Mouse (Mus musculus): ENCODE results near the gene Col8a2.

The Col8a2 gene

DNA sequence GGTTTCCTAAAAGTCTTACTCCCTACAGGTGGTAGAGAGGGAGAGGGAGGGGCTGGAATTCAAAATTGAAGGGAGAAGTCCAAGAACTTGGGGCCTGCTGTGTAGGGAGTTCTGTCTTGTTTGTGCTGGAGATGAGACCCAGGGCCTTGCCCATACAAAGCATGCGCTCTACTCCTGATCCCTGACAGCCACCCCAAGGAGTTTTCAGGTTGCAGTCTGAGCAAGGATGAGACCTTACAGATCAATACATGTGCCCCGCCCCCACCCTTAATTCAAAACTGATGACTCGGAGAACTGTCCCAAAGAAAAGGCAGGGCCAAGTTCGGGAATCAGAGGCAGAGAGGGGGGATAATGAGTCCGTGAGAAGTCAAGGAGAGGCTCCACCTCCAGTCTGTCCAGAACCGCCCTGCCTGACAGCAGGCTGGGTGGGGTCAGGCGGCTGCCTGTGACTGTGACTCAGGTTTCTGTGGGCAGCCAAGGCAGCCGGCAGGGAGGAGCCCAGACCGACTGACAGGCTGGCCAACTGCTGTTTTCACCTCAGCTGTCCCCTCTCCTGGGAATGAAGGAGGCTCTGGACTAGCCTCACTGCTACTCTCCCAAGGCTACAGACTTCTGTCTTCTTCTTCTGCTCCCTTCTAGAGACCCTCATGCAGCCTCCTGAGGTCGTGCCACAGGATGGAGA, 25.9 kb upstream of the Col8a2 start:
- DNase-seq (ENCODE audit: low read depth in 2 of 2, low spot score in 2 of 2), result no peak

DNA sequence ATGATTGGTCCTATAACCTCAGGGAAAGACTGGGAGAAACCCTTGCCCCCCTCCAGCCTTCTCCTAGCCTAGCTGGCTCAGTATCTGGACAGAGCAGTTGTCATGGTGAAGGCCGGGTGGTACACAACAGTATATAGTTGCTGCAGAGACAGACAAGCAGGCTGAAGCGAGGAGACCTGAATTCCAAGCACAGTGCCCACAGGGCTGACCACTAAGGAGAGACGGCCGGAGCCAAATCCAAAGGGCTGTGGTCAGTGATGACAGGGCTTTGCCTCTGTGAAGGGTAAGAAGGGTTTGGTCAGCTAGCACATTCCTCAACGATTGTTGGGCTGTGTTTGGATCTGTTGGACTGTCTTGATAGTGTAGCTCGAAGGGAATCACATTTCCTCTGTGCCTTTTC, 25.3 kb upstream of the Col8a2 start:
- no peak for DNase-seq (ENCODE audit: low read depth in 2 of 2, low spot score in 2 of 2)

- DNase-seq (ENCODE audit: low read depth in 2 of 2, low spot score in 2 of 2), result no peak
These were observed 24.9 kb upstream of the Col8a2 start for GRCm38 (mm10) chr4:126261675-126262074.

GRCm38 (mm10) chr4:126262119-126262807, 24.3 kb upstream of the Col8a2 start, which contains the start of gene Trappc3:
Gene Trappc3 (plus strand): TSS chr4:126262325.
- DNase-seq (ENCODE audit: low read depth in 2 of 2, low spot score in 2 of 2), result peak; percentile 97 to 99

DNA sequence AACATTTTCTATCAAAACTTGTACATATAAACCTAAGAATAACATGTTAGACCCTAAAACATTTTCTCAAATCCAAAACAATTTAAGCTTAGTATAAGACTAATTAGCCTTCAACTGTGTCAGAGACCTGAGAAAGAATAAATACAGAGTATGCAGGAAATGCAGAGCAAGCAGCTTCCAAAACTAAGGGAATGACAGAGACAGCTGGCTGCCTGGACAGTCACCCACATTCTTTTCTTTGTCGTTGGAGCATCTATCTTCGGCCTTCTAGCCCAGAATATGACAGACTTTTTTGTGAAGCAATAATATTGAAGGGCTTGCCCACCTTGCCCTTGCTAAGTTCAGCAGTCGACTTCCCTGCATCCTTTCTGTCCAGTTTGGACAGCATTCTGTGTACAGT, 17.3 kb upstream of the Col8a2 start:
- DNase-seq (ENCODE audit: low read depth in 2 of 2, low spot score in 2 of 2), result no peak

DNA sequence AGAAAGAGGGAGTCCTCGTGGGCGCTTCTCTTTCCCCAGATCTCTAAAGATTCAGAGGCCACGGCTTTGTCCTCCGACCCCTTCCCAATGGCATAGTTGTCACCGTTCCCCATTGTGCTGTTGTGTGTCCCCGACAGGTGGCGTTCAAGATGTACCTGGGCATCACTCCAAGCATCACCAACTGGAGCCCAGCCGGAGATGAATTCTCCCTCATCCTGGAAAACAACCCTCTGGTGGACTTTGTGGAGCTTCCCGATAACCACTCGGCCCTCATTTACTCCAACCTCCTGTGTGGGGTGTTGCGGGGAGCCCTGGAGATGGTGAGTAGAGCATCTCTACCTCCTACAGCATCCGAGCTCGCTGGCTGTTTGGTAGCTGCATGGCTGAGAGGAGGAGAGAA, 12.8 kb upstream of the Col8a2 start:
- DNase-seq (ENCODE audit: low read depth in 2 of 2, low spot score in 2 of 2), result no peak

- DNase-seq (ENCODE audit: low read depth in 2 of 2, low spot score in 2 of 2), result no peak
These were observed 11.5 kb upstream of the Col8a2 start for GRCm38 (mm10) chr4:126275081-126275480.

DNA sequence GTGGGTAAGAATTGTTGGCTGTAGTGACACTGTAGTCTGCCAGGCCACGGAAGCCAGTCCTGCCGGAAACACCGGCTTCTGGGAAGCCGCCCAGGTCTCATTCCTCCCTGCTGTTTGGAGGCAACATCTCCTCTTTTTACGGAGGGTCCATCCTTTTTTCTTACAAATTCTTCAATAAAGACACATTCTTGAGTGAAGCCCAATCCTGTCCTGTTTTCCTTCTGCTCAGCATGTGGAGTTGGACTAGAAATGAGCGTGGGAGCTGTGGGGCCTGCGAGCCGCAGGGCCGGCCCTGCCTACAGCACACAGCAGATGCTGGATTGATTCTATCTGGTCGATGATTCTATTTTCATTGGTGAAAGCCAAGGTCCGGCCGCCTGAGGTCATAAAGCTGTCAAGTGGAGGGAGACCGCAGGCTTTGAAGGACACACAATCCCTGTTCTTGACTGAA, 10.9 kb upstream of the Col8a2 start:
- no peak for DNase-seq (ENCODE audit: low read depth in 2 of 2, low spot score in 2 of 2)

DNA sequence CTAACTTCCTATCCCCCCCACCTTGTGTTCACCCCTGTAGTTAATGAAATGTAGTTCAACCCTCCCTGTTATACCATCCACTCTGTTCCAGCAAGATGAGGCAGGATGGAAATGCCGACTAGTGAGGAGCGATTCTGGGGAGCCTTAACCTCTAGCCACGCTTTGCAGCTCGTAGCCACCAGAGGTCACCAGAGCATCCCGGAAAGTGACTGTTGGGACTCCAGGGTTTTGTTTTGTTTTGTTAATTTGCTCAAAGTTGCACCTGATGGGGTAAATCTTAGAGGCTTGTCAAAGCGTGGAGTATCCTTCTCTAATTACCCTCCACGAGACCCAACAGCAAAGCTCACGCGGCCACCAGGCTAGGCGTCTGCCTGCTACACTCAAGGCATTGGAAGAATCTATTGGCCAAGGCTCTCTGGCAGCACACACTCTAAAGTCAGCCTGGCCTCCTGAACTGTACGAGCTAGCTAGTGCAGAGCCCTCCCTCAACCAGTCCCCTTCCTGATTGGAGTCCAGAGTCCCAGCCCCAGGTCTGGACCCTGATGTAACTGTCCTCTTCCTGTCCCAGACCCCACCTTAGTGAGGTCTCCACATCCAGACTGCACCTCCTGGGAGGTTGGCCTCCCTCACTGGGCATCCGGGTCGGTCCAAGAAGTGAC, 8.6 kb upstream of the Col8a2 start:
- DNase-seq (ENCODE audit: low read depth in 2 of 2, low spot score in 2 of 2), result no peak

DNA sequence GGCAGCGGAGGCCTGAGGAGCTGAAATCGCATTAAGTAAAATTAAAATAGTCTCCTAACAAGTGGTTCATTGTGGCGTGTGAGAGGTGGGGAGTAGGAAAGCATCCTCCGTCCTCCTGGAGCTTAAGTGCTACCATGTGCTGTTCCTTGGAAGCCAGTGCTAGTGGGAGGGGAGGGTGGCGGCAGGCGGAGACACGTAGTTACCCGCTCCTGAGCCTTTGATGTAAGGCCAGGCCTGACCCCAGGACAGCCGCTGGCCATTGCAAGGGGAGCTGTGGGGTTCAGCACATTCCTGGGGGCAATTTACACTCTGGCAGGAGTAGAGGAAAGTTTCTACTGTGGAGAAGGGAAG, 8.1 kb upstream of the Col8a2 start:
- no peak for DNase-seq (ENCODE audit: low read depth in 2 of 2, low spot score in 2 of 2)

GRCm38 (mm10) chr4:126278961-126279360, 7.6 kb upstream of the Col8a2 start:
- no peak for DNase-seq (ENCODE audit: low read depth in 2 of 2, low spot score in 2 of 2)

DNA sequence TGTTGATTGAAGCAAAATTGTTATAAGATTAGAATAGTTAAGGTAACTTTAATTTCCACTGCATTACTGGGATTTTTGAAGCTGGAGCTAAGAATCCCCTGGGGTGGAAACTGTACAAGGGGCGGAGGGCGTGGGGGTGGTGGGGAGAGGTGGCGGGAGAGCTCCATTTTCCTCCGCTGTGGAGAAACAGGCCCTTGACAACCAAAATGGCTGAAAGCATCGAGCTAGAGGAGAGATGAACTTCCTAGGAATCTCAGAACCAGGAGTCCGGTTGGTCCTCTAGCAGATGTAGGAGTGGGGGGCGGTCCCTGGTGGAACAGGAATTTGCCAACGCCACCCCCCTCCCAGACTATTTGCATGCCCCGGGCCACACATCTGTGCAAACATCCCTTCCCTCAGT, 4.9 kb upstream of the Col8a2 start:
- DNase-seq (ENCODE audit: low read depth in 2 of 2, low spot score in 2 of 2), result no peak

- DNase-seq (ENCODE audit: low read depth in 2 of 2, low spot score in 2 of 2), result no peak
These were observed 3.0 kb upstream of the Col8a2 start for GRCm38 (mm10) chr4:126283582-126283981.

- DNase-seq (ENCODE audit: low read depth in 2 of 2, low spot score in 2 of 2), result no peak
These were observed 856 bp downstream of the Col8a2 start for GRCm38 (mm10) chr4:126287302-126287995.

GRCm38 (mm10) chr4:126288085-126288666, 1.6 kb downstream of the Col8a2 start:
- DNase-seq (ENCODE audit: low read depth in 2 of 2, low spot score in 2 of 2), result no peak

DNA sequence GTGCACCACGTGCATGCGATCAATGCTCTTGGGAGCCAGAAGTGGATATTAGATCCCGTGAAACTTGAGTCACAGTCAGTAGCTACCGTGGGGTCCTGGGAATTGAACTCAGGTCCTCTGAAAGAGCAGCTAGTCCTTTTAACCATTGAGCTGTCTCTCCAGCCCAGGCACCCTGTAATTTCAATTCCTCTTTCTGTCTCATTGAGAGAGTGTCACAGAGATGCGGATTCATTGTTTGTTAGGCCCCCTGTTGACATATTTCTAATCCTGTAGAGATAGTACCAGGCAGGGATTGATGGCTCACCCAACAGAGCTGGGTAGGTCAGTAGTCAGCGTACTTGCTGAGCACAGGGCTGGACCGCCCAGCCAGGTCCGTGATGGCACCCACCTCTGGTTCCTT, 3.7 kb downstream of the Col8a2 start:
- DNase-seq (ENCODE audit: low read depth in 2 of 2, low spot score in 2 of 2), result no peak

- DNase-seq (ENCODE audit: low read depth in 2 of 2, low spot score in 2 of 2), result no peak
These were observed 4.6 kb downstream of the Col8a2 start for GRCm38 (mm10) chr4:126291196-126291595.

DNA sequence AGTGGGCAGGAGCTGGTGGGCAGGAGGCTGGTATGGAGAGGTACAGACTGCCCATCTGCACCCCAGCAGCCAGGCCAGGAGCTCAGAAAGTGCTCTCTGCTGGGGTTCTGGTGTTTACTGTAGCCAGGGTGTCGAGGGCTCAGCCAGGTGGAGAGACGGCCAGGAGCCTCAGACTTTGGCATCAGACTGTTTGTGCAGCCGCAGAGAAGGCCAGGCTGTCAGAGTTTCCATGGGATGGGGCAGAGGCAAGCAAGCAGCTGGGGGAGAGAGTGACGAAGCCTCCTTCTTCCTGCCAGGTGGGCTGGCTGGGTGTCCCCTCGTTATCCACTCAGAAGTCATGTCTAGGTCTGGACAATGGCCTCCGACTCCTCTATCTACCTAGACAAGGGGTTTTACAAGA, 8.6 kb downstream of the Col8a2 start:
- no peak for DNase-seq (ENCODE audit: low read depth in 2 of 2, low spot score in 2 of 2)

- DNase-seq (ENCODE audit: low read depth in 2 of 2, low spot score in 2 of 2), result no peak
These were observed 9.3 kb downstream of the Col8a2 start for GRCm38 (mm10) chr4:126295937-126296336.

DNA sequence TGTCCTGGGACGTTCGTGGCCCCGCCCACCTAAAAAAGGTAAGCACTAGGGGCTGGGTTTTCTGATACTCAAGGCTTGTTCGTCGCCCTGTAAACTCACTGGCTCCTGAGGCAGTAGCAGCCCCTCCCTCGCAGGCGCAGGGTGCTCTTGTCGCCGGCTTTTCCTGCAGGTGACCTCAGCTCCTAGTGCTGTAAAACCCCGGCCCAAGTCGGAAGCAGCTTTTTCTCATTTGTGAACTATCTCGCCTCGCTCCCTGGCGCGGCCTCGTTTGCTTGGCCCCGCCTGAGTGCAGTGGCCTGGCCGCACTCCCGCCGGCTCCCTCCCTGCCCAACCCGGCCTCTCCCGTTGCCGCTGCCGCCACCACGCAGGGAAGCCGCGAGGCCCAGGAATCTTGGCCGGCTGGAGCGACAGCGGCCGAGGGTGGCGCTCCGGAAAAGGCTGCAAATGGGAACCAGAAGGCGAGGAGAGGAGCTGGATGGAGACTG, 10.1 kb downstream of the Col8a2 start:
- no peak for DNase-seq (ENCODE audit: low read depth in 2 of 2, low spot score in 2 of 2)

DNA sequence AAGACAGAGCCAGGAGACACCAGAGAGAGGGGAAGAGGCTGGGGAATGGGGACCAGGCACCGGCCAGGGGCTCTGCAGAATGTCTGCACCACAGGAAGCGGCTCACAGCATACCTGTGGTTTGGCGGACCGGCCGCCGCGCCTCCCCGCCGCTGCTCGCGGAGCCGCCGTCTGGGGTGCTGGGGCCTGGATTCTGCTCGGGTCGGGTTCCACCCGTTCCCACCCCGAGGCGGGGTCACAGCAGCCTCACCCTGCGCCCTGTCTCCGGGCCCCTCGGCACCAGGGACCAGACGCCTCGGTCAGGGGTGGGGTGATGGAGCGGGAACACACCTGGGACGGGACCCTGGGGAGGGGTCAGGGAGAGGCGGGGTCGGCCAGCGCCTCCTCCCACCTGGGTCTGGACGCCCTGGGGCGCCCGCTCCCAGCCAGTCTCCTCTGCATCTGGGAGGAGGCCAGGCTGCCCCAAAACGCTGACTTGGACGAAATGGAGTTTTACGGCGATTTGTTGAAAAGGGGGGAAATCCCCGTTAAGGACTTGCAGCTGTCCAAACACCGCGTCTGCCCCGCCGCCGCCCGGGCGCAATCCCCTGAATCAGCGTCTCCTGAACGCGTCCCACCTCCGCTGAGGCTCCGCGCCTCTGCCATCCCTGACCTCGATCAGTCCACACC, 14.5 kb downstream of the Col8a2 start:
- DNase-seq (ENCODE audit: low read depth in 2 of 2, low spot score in 2 of 2), result no peak
